Mouse (Mus musculus): ENCODE results near the gene Lsamp. TPM values are rescaled to one million over a fixed set of nuclear protein-coding genes. Genes with fewer than 3 reads are reported as not detected.
A peak's percentile ranks its signal among the peaks of the same experiment; 100 is the strongest.

Gene Lsamp
- total and polyA plus RNA-seq, 2 experiments from 2014 or later = 116 to 210 TPM

- no peak for ATAC-seq (ENCODE audit: low FRiP score)
- H3K27me3 ChIP-seq (ENCODE audit: insufficient read depth, low read length) = no peaks in the 10 kb centered on the region
- no peak overlapping the region for H3K4me3 ChIP-seq (ENCODE audit: low read depth, low read length)
- H3K4me1 ChIP-seq (ENCODE audit: insufficient read depth, low read length) = no peaks in the 10 kb centered on the region
- no peak overlapping the region for H3K4me2 ChIP-seq (ENCODE audit: low read depth, low read length, poor library complexity, severe bottlenecking)
- H3K36me3 ChIP-seq (ENCODE audit: insufficient read depth, low read length) = no peaks in the 10 kb centered on the region
- no peaks in the 10 kb centered on the region for H3K9me3 ChIP-seq (ENCODE audit: low read length)
- no peak overlapping the region for H3K27ac ChIP-seq (ENCODE audit: low read depth, low read length)
- H3K9ac ChIP-seq (replicated peaks; ENCODE audit: low read length, poor library complexity, severe bottlenecking) = no peak overlapping the region
- no peak for DNase-seq (ENCODE audit: low spot score)
- WGBS = 31% methylated on average over 2 of the region's 2 CpGs
- no peak for TF ChIP-seq CTCF (IDR thresholded peaks at IDR 0.05)
Observed at GRCm38 (mm10) chr16:41640876-41641275, 1656.7 kb downstream of the Lsamp start.

- Histone ChIP-seq H3K27me3 (ENCODE audit: insufficient read depth, low read length) (no peaks in the 10 kb centered on the region), H3K9ac (replicated peaks; ENCODE audit: low read length, poor library complexity, severe bottlenecking) (no peak overlapping the region), H3K4me1 (ENCODE audit: insufficient read depth, low read length) (no peaks in the 10 kb centered on the region), H3K4me2 (ENCODE audit: low read depth, low read length, poor library complexity, severe bottlenecking) (no peak overlapping the region), H3K27ac (ENCODE audit: low read depth, low read length) (no peak overlapping the region), H3K4me3 (ENCODE audit: low read depth, low read length) (no peak overlapping the region), H3K36me3 (ENCODE audit: insufficient read depth, low read length) (no peaks in the 10 kb centered on the region), H3K9me3 (ENCODE audit: low read length) (no peaks in the 10 kb centered on the region)
- no peak for TF ChIP-seq CTCF (IDR thresholded peaks at IDR 0.05)
- no peak for DNase-seq (ENCODE audit: low spot score)
- WGBS = 84% methylated on average over 2 of the region's 2 CpGs
- ATAC-seq (ENCODE audit: low FRiP score) = no peak
Observed at GRCm38 (mm10) chr16:41653261-41653660, 1669.1 kb downstream of the Lsamp start.

- Histone ChIP-seq H3K4me3 (ENCODE audit: low read depth, low read length) (no peak overlapping the region), H3K27ac (ENCODE audit: low read depth, low read length) (no peak overlapping the region), H3K36me3 (ENCODE audit: insufficient read depth, low read length) (no peaks in the 10 kb centered on the region), H3K4me2 (ENCODE audit: low read depth, low read length, poor library complexity, severe bottlenecking) (no peak overlapping the region), H3K27me3 (ENCODE audit: insufficient read depth, low read length) (no peaks in the 10 kb centered on the region), H3K4me1 (ENCODE audit: insufficient read depth, low read length) (no peaks in the 10 kb centered on the region), H3K9me3 (ENCODE audit: low read length) (no peaks in the 10 kb centered on the region), H3K9ac (replicated peaks; ENCODE audit: low read length, poor library complexity, severe bottlenecking) (no peak overlapping the region)
- ATAC-seq (ENCODE audit: low FRiP score) (no peak), DNase-seq (ENCODE audit: low spot score) (no peak)
- TF ChIP-seq CTCF (IDR thresholded peaks at IDR 0.05) = no peak
- WGBS = 75% methylated on average over 2 of the region's 2 CpGs
Observed at GRCm38 (mm10) chr16:41674316-41675038, 1690.3 kb downstream of the Lsamp start.

GRCm38 (mm10) chr16:41675774-41676173 is 1691.6 kb downstream of the Lsamp start:
- Histone ChIP-seq H3K27me3 (ENCODE audit: insufficient read depth, low read length) (no peaks in the 10 kb centered on the region), H3K36me3 (ENCODE audit: insufficient read depth, low read length) (no peaks in the 10 kb centered on the region), H3K4me3 (ENCODE audit: low read depth, low read length) (no peak overlapping the region), H3K9ac (replicated peaks; ENCODE audit: low read length, poor library complexity, severe bottlenecking) (no peak overlapping the region), H3K4me1 (ENCODE audit: insufficient read depth, low read length) (no peaks in the 10 kb centered on the region), H3K4me2 (ENCODE audit: low read depth, low read length, poor library complexity, severe bottlenecking) (no peak overlapping the region), H3K27ac (ENCODE audit: low read depth, low read length) (no peak overlapping the region), H3K9me3 (ENCODE audit: low read length) (no peaks in the 10 kb centered on the region)
- ATAC-seq (ENCODE audit: low FRiP score) (no peak), DNase-seq (ENCODE audit: low spot score) (no peak)
- 81% methylated on average over 3 of the region's 3 CpGs for WGBS
- TF ChIP-seq CTCF (IDR thresholded peaks at IDR 0.05) = no peak

- no peak overlapping the region for H3K27ac ChIP-seq (ENCODE audit: low read depth, low read length)
- H3K4me2 ChIP-seq (ENCODE audit: low read depth, low read length, poor library complexity, severe bottlenecking) = no peak overlapping the region
- ATAC-seq (ENCODE audit: low FRiP score) = no peak
- H3K9ac ChIP-seq (replicated peaks; ENCODE audit: low read length, poor library complexity, severe bottlenecking) = no peak overlapping the region
- H3K36me3 ChIP-seq (ENCODE audit: insufficient read depth, low read length) = no peaks in the 10 kb centered on the region
- no peaks in the 10 kb centered on the region for H3K27me3 ChIP-seq (ENCODE audit: insufficient read depth, low read length)
- H3K4me3 ChIP-seq (ENCODE audit: low read depth, low read length) = no peak overlapping the region
- TF ChIP-seq CTCF (IDR thresholded peaks at IDR 0.05) = peak; percentile 55
- H3K4me1 ChIP-seq (ENCODE audit: insufficient read depth, low read length) = no peaks in the 10 kb centered on the region
- DNase-seq (ENCODE audit: low spot score) = no peak
- no peaks in the 10 kb centered on the region for H3K9me3 ChIP-seq (ENCODE audit: low read length)
Observed at GRCm38 (mm10) chr16:41692435-41692834, 1708.3 kb downstream of the Lsamp start.

- DNase-seq (ENCODE audit: low spot score) (no peak), ATAC-seq (ENCODE audit: low FRiP score) (no peak)
- no peak for TF ChIP-seq CTCF (IDR thresholded peaks at IDR 0.05)
- Histone ChIP-seq H3K27me3 (ENCODE audit: insufficient read depth, low read length) (no peaks in the 10 kb centered on the region), H3K9ac (replicated peaks; ENCODE audit: low read length, poor library complexity, severe bottlenecking) (no peak overlapping the region), H3K36me3 (ENCODE audit: insufficient read depth, low read length) (no peaks in the 10 kb centered on the region), H3K4me2 (ENCODE audit: low read depth, low read length, poor library complexity, severe bottlenecking) (no peak overlapping the region), H3K9me3 (ENCODE audit: low read length) (no peaks in the 10 kb centered on the region), H3K4me3 (ENCODE audit: low read depth, low read length) (no peak overlapping the region), H3K27ac (ENCODE audit: low read depth, low read length) (no peak overlapping the region), H3K4me1 (ENCODE audit: insufficient read depth, low read length) (no peaks in the 10 kb centered on the region)
- 55% methylated on average over 5 of the region's 5 CpGs for WGBS
Observed at GRCm38 (mm10) chr16:41701790-41702428, 1717.7 kb downstream of the Lsamp start.

Data from midbrain, postnatal 0 days (tissue).